Mouse (Mus musculus) inflammation-experienced regulatory T-cells, adult 6 months (primary cell): Measurements from ENCODE around the gene Gak. TPM values are rescaled to one million over a fixed set of nuclear protein-coding genes. Genes with fewer than 3 reads are reported as not detected.

ENCODE experiments used
- ATAC-seq: one replicate; pipeline ENCODE4 v1.8.0; 2017
- polyA plus RNA-seq, 3 experiments: library from polyadenylated mRNA; unstranded; fragments of 100-300 nt; shearing (Covaris generic); gene quantifications; one replicate each; pipeline ENCODE4 v1.2.1; 2017

The Gak gene
- polyA plus RNA-seq, 3 experiments from 2014 or later, result 59.8 to 74.7 (median 70.1) TPM

DNA sequence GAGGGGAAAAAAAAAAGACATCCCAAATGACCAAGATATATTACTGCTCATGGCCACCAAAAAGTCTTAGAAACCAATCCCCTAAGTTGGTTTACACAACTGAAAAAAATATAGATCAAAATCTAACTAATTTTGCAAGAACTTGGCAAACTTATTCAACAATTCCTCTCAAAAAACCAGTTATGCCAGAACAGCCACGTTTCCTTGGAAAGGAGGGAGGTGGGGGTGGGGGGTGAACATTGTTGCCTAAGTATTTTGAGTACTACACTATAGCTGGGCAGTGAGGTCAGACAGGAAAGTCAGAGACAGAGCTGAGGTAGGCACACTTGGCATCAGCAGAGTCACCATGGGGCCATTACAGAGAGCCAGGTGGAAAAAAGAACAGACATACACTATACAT, 29.6 kb downstream of the Gak start:
- no peak for ATAC-seq

DNA sequence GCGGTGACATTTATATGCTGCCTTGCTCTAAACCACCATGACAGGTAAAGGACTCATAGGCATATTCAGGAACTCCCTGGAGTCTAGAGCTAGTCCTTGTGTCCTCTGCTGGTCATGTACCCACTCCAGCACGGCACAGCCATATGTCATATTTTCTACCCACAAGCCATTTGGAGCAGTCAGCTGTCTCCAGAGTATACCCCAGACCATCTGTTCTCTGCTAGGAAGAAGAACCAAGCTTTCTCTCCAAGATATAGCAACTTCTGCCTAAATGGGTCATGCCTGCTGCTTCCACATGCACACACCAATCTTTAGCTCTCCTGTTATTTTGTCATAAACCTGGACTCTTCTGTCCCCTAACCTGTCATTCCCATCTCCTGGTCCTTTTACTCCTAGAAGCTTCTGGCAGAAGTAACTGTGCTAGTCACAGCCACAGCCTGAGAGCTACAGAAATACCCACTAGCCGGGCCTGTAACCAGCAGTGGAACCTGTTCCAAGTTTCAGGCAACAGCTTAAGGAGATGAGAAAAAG, 48.1 kb downstream of the Gak start:
- no peak for ATAC-seq

DNA sequence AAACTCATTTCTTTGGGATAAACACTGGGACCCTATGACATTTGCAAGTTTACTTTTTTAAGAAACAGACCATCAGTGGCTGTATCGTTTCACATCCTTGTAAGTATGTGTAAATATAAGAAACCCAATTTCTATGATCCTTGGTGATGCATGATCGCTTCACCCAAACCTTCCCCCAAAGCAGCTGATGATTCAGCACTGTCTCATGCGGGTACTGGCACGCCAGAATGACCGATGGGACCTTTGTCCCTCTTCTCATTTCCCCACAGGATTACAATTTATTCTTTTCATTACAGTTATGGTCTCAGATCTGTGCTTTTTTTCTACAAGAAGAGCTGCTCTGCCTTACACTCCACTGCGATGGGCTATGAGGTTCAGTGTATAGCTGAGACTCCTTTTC, 56.5 kb downstream of the Gak start:
- no peak for ATAC-seq

GRCm38 (mm10) chr5:108570991-108571390, 58.6 kb downstream of the Gak start:
- ATAC-seq, result no peak

DNA sequence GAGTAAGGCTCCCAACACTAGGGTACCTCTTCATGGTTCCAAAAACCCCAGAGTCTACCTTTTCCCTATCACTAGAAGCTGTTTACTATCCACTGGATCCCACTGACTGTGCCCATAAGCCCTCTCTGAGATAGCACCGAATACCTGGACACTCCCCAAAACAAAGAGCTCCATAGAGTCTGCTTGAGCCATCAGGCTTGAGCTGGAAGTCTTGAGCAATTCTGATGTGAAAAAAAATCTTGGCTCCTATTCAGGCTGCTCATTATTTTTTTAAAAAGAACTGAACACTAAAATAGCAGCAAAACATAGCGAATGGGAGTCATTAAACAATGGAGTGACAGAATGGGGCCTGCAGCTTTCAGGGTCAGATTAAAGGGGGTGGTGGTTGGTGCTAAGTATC, 62.5 kb downstream of the Gak start:
- ATAC-seq, result no peak

DNA sequence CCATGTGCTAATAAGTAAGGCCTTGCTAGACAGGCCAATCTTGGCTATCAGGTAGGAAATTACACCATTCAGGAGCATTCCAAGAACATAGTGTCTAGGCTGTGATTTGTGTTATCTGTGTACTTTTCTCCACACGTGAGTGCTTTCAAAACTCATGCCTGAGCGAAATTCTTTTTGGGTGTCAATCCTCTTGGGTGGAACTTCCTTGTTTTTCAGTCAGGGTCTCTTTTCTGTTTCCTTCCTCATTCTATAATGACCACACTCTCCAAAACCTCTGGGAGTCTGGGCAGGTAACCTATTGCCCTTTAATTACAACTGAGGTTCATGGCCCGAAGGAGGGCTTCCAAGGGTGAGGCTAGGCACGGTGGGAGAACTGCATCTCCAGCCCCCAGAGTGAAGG, 63.0 kb downstream of the Gak start:
- no peak for ATAC-seq

- ATAC-seq, result no peak
These were observed 64.2 kb downstream of the Gak start for GRCm38 (mm10) chr5:108565381-108565780.

DNA sequence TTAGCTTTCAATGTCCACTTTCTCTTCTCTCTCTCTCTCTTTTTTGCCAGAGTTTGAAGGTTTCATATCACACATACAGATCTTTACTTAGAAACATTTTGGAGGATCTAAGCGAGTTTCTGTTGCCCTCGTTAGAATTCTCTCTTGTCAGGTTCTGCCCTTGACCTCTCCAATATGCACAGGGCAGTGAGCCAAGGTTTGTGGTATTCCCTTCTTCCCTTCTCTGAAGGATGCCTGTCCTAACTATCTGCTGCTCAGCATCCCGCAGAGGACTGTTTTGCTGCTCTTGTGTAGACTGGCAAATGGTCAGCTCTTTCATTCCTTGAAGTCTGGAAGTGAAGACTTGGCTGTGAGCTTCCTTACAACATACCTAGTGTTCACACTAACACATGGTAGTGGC, 65.2 kb downstream of the Gak start:
- ATAC-seq, result no peak

DNA sequence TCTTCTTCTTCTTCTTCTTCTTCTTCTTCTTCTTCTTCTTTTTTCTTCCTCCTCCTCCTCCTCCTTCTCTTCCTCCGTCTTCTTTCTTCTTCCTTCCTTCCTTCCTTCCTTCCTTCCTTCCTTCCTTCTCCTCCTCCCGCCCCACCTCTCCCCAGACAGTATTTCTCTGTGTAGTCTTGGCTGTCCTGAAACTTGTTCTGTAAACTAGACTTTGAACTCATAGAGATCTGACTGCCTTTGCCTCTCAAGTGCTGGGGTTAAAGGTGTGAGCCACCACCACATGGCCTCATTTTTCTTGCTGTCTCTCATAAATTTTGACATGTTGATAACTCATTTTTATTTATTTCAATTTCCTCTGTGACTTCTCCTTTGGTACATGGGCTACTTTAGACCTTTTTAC, 67.1 kb downstream of the Gak start:
- ATAC-seq, result no peak

DNA sequence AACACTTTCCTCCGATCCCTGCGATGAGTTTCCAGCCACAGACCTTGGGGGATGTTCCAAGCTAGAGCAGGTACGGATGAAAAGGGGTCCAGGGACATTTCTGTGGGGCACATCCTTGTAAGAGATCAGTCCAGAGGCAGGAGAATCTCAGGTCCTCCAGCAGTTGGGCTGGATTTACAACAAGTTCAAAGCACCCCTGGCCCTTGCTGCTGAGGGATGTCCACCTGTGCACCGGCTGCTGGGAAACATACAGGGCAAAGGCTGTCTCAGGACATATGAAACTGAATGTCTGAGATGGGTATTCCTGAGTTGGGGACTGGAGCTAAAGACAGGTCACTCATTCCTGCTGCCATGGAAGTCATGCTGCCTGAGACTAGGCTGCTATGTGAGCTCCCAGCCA, 72.6 kb downstream of the Gak start:
- no peak for ATAC-seq

- ATAC-seq, result no peak
These were observed 75.5 kb downstream of the Gak start for GRCm38 (mm10) chr5:108554041-108554440.

- ATAC-seq, result no peak
These were observed 79.4 kb downstream of the Gak start for GRCm38 (mm10) chr5:108550207-108550594.

DNA sequence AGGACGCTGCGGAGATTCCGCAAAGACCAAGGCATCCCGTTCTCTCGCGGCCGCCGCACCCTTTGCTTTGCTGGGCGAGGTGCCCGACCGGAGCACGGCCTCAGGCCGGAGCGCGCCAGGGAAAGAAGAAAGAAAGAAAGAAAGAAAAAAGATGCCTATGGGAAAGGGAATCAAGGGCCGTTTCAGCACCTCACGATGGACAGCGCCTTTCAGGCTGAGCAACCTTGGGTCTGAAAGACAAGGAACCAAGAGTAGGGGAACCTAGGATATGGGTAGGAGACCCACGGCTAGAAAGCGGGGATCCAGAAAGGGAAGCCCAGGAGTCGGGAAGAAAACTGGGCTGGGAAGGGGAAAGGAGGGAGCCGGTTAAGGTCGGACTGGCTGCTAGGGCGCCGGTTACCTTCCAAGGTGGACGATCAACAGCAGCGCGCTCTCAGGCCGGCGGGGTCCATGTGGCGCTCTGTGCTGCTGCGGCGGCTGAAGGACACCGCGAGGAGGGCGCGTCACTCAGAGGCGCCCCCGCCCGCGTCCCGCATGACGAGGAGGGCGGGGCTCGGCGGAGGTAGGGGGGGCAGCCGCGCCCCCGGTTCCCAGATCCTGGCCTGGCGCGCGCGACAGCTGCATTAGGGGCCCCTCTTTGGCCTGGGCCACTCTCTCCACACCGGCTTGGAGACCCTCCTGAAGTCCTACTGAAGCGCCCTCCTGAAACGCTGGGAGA, 79.9 kb downstream of the Gak start, which contains the start of gene Cplx1:
Gene Cplx1, minus strand, starts transcription at position 536 of the 718 bp plus-strand sequence.
- no peak for ATAC-seq

GRCm38 (mm10) chr5:108549137-108549488, 80.4 kb downstream of the Gak start:
- no peak for ATAC-seq

DNA sequence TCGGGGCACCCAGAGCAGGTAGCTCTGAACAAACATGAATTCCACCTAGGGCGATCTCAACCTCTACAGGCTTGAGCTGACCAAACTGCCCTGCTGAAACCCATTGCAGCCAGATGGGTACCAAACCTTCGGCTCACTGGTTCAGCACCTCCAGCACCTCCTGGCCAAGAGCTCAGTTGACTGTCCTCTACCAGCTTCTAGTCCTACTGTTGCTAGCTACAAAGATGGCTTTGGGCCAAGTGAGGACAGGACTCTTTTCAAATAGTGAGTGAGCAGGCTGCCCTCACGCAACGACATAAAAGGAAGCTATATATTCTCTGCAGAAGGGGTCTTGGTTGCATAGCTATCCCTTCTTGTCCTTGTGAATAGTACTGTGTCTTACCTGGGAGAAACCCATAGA, 81.9 kb downstream of the Gak start:
- ATAC-seq, result no peak

DNA sequence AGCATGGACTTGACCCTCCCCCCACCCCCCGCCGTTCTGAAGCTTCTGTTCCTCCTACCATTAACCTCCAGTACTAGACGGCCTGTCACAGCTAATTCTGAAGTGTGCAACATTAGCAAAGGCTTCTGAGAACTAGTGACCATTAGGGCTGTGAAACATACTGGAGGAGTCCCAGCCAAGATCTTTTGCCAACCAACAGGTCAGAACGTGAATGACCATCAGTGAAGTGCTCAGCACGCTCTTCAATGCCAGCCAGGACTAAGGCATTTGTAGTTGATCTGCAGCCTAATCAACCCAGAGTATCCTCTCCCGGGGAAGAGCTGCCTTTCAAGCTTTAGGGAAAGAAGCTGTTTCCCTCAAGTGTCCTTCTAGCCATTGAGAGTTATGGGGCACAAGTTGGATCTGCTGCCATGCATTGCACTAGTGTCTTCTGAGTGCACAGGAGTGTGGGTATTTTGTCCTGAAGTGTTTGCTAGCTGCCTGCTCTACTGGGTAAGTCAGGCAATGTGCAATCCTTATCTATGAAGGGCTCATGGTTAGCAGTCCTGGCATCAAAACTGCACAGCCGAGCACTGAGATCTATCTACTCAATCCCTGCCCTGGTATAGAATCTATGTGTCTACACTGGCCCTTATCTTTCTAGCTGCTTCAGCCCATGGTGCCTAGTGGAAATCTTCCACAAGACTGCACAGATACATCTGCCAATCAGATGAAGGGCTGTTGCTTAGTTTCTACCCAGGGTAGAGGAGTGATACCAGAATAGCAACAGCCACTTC, 85.9 kb downstream of the Gak start:
- ATAC-seq, result no peak

DNA sequence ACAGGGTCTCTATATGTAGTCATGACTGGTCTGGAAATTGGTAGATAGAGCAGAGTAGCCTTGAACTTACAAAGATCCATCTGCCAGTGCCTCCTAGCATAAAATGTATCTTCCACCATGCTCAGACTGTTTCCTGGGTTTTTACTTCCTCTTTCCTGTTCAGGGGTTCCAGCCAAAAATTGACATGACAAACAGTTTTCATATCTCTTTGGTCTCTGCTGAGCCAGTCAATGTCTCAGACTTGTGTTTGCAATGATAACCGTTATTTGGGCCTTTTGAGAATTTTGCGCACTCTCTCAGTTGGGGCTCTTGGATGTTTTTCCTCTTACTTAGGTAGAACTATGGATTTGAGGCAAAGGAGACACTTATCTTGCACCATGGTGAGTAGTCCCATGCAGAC, 95.4 kb downstream of the Gak start:
- no peak for ATAC-seq

GRCm38 (mm10) chr5:108522597-108522996, 107.0 kb downstream of the Gak start:
- ATAC-seq, result no peak

- no peak for ATAC-seq
These were observed 107.7 kb downstream of the Gak start for GRCm38 (mm10) chr5:108521896-108522295.

DNA sequence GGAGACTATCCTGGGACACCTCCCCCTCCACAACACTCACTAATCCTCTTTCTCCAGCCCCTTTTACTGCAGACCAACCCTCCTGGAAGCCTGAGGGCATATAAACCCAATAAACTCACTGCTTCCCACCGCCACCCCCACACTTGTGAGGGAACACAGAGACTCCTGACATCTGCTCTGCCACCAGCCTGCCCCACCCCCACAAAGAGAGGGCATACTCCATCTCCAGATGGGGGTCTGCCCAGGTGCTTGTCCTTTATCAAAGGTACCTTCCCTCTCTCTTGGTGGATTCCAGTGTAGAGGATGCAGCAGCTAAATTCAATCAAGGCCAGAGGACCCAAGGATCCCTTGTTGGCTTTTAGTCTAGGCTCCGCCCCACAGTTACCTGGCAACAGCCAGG, 108.5 kb downstream of the Gak start:
- no peak for ATAC-seq

DNA sequence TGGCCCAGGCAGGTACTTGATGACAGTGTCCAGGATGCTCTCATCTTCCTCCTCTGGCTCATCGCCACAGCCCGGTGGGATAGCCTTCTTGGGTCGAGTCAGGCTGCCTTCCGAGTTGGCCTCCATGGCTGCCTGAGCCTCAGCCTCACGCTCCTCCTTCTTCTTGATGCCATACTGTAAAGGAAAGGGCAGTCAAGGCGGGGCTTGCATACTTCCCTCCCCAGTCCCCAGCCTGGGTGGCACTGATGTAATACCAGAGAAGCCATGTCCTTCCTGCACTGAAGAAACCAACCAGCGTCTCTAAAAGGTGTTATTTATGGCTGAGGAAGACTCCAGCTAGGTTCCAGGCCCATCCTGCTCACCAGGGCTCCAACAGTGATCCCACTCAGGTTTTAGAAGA, 109.4 kb downstream of the Gak start:
- ATAC-seq, result no peak
